Mouse (Mus musculus) G1E (cell line): ENCODE measurements around the gene Lnx1.

Experiments used
- CTCF ChIP-seq: IDR thresholded peaks from 2 replicates; pipeline ENCODE4 v1.5.1; 2012; ENCODE audit warnings: low read depth, low read length, inconsistent platforms, mixed read lengths
- GATA1 ChIP-seq: IDR thresholded peaks from 2 replicates; pipeline ENCODE4 v1.6.1; 2012; ENCODE audit warnings: borderline replicate concordance, low read length, inconsistent platforms, mixed read lengths
- GATA2 ChIP-seq: IDR thresholded peaks from 2 replicates; pipeline ENCODE4 v1.6.1; 2012; ENCODE audit warnings: low read depth, low read length, inconsistent platforms, borderline replicate concordance
- POLR2AphosphoS5 ChIP-seq: IDR thresholded peaks from 2 replicates; pipeline ENCODE4 v1.6.1; 2012; ENCODE audit warnings: low read depth, low read length, inconsistent platforms; ENCODE audit not compliant: insufficient replicate concordance
- TAL1 ChIP-seq: conservative IDR thresholded peaks from 2 replicates; pipeline ENCODE4 v1.6.1; 2012; ENCODE audit warnings: low read depth, low read length, inconsistent platforms, mixed read lengths

DNA sequence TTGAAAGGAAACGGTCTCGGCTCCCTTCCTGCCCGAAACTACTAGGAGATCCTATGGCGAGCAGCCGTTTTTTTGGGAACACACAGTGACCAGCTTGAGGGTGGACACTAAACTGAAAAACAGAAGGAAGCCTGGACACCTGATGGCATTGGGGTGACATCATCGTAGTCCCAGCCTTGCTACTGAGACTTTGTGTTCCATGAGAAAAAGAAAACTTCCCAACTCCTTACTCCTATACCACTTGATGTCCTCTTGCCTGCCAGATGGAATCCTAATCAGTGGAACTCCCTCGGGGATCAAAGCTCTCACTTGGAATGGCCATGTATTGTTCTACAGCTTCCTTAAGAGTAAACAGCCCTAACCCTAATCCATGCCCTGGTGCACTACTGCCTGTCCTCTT, 23.1 kb downstream of the Lnx1 start:
- no peak for TF ChIP-seq CTCF
- TF ChIP-seq GATA1 = no peak
- TF ChIP-seq POLR2AphosphoS5 = no peak
- TF ChIP-seq GATA2 = no peak
- no peak for TF ChIP-seq TAL1
